Mouse (Mus musculus): ENCODE data around the gene Sfn. TPM values are rescaled to one million over a fixed set of nuclear protein-coding genes. Genes with fewer than 3 reads are reported as not detected.

Sfn gene
- polyA plus RNA-seq, 1 experiment = 2.5 TPM

DNA sequence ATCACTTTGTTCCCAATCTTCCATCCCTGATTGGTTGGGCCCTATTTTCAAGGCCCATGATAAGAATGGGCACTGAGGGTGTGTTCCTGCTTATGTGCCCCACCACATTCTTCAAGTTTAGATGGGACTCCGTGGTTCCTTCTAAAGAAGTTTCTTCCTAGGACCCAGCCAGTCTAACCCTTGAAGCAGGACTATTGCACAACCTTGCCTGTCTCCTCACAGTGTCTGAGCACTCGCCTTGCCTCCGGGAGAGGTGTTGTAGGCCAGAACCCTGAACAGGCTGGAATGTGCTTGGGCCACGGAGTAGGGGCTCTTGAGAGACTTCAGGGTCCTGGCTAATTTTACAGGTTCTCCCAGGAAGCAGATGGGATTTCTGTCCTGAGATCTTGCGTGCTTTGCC lies 1.1 kb upstream of the Sfn start:
- no peak for TF ChIP-seq GATA1 (IDR thresholded peaks at IDR 0.05; ENCODE audit: low read length)

DNA sequence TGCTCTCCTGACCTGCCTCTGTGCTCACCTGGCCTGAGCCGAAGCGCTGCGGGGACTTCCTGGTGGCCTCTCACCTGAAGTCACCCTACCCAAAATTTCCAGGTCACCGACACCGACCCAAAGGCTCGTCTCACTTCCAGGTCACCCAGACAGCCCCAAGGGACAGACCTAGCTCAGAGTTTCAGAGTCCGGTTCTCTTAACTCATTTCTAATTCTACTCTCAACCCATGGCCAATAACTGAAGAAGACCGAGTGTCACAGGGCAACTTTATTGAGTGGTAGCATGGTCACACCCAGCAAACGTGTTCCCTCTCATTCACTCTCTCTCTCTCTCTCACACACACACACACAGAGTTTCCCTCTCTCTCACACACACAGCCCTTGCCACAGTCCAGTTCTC lies 1.7 kb downstream of the Sfn start:
- no peak for TF ChIP-seq GATA1 (IDR thresholded peaks at IDR 0.05; ENCODE audit: low read length)

DNA sequence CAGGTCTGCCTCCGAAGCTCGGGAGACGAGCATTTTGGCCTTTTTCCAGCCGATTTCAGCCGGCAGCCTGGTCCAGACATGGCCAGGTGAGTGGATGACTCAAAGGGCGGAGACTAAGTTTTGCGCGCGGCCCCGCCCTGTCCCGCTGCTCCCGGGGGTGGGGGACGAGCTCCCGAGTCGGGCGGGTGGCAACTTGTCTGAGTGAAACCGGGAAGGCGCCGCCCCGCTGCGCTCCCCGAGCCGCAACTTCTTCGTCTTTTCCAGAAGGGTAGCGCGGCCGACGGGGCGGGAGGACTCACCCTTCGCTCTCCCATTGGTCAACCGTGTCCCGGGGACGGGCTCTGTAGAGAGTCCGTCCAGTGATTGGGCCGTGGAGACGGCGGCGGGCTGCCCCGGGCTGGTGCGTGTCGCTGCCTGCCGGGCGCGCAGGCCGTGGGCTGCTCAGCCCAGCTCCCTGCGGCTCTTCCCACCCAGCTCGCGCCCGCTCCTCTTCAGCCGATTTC lies 2.3 kb downstream of the Sfn start:
- no peak for TF ChIP-seq GATA1 (IDR thresholded peaks at IDR 0.05; ENCODE audit: low read length)

DNA sequence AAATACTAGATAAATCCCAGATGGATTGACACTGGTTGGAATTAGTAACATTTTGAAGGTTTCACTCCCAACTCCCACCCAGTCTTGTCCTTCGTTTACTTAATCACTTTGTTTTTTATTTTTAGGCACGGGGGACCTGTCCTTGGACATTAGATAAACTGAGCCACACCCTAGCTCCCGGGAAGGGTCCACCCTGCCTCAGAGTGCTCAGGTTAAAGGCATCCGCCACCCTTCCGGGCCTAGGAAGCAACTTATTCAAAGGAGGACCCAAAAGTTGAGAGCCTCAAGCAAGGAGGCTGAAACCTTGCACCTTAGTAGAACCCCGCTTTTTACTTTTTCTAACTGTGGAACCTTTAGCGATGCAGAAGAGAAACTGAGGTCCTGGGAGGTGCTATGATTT lies 2.9 kb downstream of the Sfn start:
- no peak for TF ChIP-seq GATA1 (IDR thresholded peaks at IDR 0.05; ENCODE audit: low read length)

GRCm38 (mm10) chr4:133598616-133599015 lies 3.4 kb downstream of the Sfn start:
- no peak for TF ChIP-seq GATA1 (IDR thresholded peaks at IDR 0.05; ENCODE audit: low read length)

- TF ChIP-seq GATA1 (IDR thresholded peaks at IDR 0.05; ENCODE audit: low read length) = no peak
Measured at GRCm38 (mm10) chr4:133596084-133596483, 5.9 kb downstream of the Sfn start.

- no peak for TF ChIP-seq GATA1 (IDR thresholded peaks at IDR 0.05; ENCODE audit: low read length)
Measured at GRCm38 (mm10) chr4:133595538-133595937, 6.4 kb downstream of the Sfn start.

- TF ChIP-seq GATA1 (IDR thresholded peaks at IDR 0.05; ENCODE audit: low read length) = no peak
Measured at GRCm38 (mm10) chr4:133592570-133592969, 9.4 kb downstream of the Sfn start.

DNA sequence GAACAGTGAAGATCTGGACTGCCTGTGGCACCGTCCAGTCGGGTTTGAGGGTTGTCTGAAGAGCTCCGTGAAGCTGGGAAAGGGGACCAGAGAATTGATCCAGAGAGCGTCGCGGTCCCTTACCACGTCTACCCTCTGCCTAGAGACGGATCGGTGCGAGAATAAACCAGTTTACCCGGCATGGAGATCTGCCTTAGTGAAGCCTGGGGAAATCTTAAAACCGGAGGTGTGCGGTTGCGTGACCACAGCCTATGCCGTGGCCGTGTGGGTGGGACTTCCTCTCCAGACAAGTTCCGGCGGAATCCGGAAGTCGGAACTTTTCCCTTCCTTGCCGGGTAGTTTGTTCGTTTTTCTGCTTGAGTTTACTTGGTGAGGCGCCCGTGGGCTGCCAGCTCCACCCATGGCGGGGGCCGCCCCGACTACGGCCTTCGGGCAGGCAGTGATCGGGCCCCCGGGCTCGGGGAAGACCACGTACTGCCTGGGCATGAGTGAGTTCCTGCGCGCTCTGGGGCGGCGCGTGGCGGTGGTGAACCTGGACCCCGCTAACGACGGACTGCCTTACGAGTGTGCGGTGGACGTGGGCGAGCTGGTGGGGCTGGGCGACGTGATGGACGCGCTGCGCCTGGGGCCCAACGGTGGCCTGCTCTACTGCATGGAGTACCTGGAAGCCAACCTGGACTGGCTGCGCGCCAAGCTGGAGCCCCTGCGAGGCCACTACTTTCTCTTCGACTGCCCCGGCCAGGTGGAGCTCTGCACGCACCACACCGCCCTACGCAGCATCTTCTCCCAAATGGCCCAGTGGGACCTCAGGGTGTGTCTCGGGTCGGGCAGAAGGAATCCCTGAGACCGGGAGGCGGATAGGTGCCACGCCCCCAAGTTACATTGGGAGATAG lies 17.7 kb downstream of the Sfn start, which contains the start of gene Gpn2:
Gene Gpn2, plus strand, starts transcription at position 304 of the 893 bp plus-strand sequence.
- TF ChIP-seq GATA1 (IDR thresholded peaks at IDR 0.05; ENCODE audit: low read length) = no peak

DNA sequence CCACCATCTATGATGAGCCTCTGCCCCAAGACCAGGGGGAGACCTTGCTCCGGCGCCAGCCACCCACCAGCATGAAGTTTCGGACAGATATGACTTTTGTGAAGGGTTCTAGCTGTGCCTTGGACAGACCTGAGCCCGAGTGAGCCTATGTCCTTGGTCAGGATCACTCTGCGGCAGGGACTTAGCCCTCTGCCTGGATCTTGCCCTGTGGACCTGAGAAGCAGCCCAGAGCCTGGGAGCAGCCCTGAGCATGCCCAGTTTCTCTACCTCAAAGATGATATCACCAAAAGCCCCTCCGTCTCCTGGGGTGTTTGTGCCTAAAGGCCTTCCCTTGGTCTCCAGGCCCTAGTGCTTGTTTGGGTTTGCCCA lies 18.3 kb downstream of the Sfn start:
- TF ChIP-seq GATA1 (IDR thresholded peaks at IDR 0.05; ENCODE audit: low read length) = no peak

- no peak for TF ChIP-seq GATA1 (IDR thresholded peaks at IDR 0.05; ENCODE audit: low read length)
Measured at GRCm38 (mm10) chr4:133577983-133578382, 24.0 kb downstream of the Sfn start.

- no peak for TF ChIP-seq GATA1 (IDR thresholded peaks at IDR 0.05; ENCODE audit: low read length)
Measured at GRCm38 (mm10) chr4:133574843-133575202, 27.1 kb downstream of the Sfn start.

DNA sequence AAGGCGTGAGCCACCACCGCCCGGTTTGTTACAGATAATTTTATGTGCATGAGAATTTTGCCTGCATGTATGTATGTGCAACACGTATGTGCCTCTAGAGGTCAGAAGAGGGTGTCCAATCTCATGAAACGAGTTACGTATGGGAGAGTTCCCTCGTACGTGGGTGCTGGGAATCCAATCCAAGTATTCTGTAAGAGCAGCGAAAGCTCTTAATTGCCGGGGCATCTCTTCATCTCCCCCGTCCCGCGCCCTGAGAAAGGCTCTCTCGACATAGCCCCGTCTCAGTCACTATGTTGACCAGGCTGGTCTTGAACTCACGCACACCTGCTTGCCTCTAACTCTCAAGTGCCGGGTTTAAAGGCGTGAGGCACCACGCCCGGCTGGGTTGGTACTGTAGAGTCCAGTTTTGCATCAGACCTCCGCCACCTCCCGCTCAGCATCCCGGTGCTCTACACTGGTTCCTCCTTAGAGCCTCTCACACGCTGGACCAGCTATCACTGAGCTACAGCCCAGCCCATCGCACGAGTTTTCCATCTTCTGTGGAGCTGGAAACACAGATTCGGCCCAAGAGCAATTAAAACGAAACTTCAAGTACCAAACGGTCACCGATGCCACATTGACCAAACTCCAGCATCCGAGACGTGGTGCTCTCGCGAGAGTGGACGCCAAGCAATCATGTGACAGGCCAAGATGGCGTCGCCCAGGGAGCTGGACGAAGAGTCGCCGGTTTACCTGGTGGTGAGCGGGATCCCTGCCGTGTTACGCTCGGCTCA lies 27.7 kb downstream of the Sfn start, which contains the start of gene Gpatch3:
Gene Gpatch3, plus strand, starts transcription at position 676 of the 773 bp plus-strand sequence.
- no peak for TF ChIP-seq GATA1 (IDR thresholded peaks at IDR 0.05; ENCODE audit: low read length)

DNA sequence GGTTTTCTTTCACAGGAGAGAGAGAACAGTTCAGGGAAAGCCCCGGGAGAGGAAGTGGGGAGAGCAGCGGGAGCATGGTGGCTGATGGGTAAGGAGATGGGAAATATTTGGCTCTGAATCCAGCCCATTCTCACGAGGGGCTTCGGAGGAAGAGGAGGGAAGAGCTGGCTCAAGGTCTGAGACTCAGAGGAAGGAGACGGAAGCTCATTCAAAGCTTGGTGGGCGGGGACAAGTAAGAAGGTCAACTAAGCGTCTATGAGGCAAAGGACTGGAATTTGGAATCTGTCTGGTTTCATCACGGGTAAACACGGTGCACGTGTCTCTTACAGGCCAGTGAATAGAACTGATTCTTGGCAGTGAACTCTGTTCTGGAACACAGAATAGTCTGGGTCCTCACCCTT lies 31.9 kb downstream of the Sfn start:
- no peak for TF ChIP-seq GATA1 (IDR thresholded peaks at IDR 0.05; ENCODE audit: low read length)

GRCm38 (mm10) chr4:133569291-133570065 lies 32.5 kb downstream of the Sfn start:
- no peak for TF ChIP-seq GATA1 (IDR thresholded peaks at IDR 0.05; ENCODE audit: low read length)

GRCm38 (mm10) chr4:133567251-133567650 lies 34.7 kb downstream of the Sfn start:
- TF ChIP-seq GATA1 (IDR thresholded peaks at IDR 0.05; ENCODE audit: low read length) = no peak

Measured in G1E-ER4 (cell line).